Mouse (Mus musculus) hindbrain, embryonic 15.5 days (tissue): ENCODE results near the gene Col1a1. TPM values are rescaled to one million over a fixed set of nuclear protein-coding genes. Genes with fewer than 3 reads are reported as not detected.

Experiments
- polyA plus RNA-seq: library from polyadenylated mRNA; unstranded; fragments of >200 nt; fragmentation: Nextera tagmentation; extraction: Ambion mirVana; gene quantifications from 2 replicates; pipeline ENCODE4 v1.2.1, GENCODE M21; 2015

Col1a1 gene
- polyA plus RNA-seq, 1 experiment from 2014 or later, result 120 TPM

Other genes starting within 250 kb of the Col1a1 start
- 0.17 and 0.30 TPM in 2 replicates for gene Gm11541, start 231.7 kb upstream of the Col1a1 start, polyA plus RNA-seq
- 0.13 TPM in 1 of 2 replicates, not detected in the other for gene Cdc34b, start 194.4 kb upstream of the Col1a1 start, polyA plus RNA-seq
- gene Tmem92, start 153.5 kb upstream of the Col1a1 start, polyA plus RNA-seq, result not detected in 2 replicates
- not detected in 2 replicates for gene Hils1, start 31.4 kb downstream of the Col1a1 start, polyA plus RNA-seq
- 0.19 TPM in 1 of 2 replicates, not detected in the other for gene Sgca, start 40.1 kb downstream of the Col1a1 start, polyA plus RNA-seq
- 20.7 and 21.4 TPM in 2 replicates for gene Ppp1r9b, start 54.8 kb downstream of the Col1a1 start, polyA plus RNA-seq
- gene Samd14, start 73.7 kb downstream of the Col1a1 start, polyA plus RNA-seq, result 146 and 176 TPM in 2 replicates
- 26.2 and 33.4 TPM in 2 replicates for gene Pdk2, start 105.1 kb downstream of the Col1a1 start, polyA plus RNA-seq
- 17.9 and 19.8 TPM in 2 replicates for gene Itga3, start 140.6 kb downstream of the Col1a1 start, polyA plus RNA-seq
- gene Dlx3, start 183.9 kb downstream of the Col1a1 start, polyA plus RNA-seq, result 0.19 and 0.54 TPM in 2 replicates
- not detected in 2 replicates for gene Dlx4, start 210.0 kb downstream of the Col1a1 start, polyA plus RNA-seq